Mouse (Mus musculus) left cerebral cortex, postnatal 25 days (tissue): ENCODE measurements around the gene Havcr2. TPM values are rescaled to one million over a fixed set of nuclear protein-coding genes. Genes with fewer than 3 reads are reported as not detected.
A peak's percentile ranks its signal among the peaks of the same experiment; 100 is the strongest.
"Not testable (repeated sequence)": the region's sequence is repeated elsewhere in the genome, so short reads cannot be mapped to it uniquely, and the experiment has no call there.

Experiments
- DNase-seq, 2 experiments: peaks; one replicate each; pipeline ENCODE4 v3.0.0; 2022; ENCODE audit warnings: low spot score in 2 of 2, mixed read lengths in 1 of 2
- intact Hi-C: fragments of 180-260 bp; cut with DNase I; formaldehyde crosslinking; loops from one replicate; pipeline ENCODE4 v1.15.1; 2025
- total RNA-seq, 2 experiments: library from RNA; stranded (reverse); gene quantifications; 2 replicates each; pipeline ENCODE4 v1.2.3; 2021

The Havcr2 gene
- total RNA-seq, 2 experiments from 2014 or later: 2.0 to 2.2 TPM

DNA sequence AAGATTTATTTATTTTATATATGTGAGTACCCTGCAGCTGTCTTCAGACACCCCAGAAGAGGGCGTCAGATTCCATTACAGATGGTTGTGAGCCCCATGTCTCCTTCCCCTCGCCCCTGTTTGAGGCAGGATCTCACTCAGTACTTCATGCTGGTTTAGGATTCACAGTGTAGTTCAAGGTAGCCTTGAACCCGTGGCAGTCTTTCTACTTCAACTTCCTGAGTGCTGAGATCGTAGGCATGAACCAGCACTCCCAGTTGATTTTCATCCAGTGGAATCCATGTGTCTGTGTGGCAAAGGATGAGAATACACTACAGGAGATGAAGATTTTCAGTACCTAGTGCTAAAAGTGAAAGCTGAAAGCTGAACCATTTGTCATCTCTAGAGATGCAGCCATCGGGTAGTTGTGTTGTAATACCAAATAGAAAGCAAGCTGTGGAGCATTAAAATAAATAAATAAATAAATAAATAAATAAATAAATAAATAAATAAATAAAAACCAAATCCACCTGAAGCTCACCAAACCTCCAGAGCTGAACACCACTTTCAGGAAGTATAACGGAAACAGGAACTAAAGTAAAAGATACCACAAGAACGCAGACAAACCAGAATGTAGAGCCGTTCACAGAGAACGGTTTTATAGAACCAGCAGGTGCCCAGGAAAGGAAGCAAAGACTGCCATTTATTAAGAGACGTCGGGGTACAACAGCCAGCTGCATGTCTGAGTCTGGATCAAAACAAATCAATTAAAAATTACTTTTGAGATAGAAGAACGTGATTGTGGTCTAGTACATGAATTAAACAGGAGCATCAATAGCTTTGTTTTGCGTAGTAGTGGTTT lies 6.9 kb upstream of the Havcr2 start:
- no peak for DNase-seq
- intact Hi-C loops: loop anchor here (5.0 kb wide), 1 partner anchor 284 kb away; no protein-coding TSS in a partner anchor

DNA sequence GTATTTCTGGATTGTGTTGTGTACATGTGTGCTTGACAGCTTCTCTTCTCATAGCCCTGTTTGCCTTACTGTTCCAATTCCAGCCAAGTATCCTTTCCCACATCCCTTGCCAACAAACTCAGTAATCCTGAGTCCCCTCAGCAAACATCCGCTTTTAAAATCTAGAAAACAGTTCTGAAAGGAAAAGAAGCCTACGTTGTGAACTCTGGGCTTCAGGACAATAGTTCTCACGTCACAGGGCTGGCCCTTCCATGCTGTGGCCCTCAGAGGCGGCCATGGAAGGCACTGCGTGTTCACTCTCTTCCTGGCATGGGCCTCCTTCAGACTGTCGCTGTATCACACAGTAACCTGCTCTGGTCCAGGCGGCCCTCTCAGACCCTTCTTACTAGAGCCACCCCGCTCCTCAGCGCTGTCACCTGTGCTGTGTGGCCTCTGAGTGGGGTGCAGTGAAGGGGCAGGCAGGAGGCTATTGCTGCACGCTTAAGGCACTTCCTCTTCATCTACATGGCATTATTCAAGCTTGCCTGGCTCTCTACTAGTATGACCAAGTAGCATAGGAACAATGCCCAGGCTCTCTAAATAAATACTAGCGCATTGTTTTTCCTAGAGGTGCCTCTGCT lies 5.2 kb upstream of the Havcr2 start:
- intact Hi-C loops: loop anchor here (5.0 to 10.0 kb wide), 2 partner anchors 185 to 283 kb away; no protein-coding TSS in a partner anchor
- no peak for DNase-seq

- intact Hi-C loops: loop anchor here (10.0 kb wide), 1 partner anchor 175 kb away; no protein-coding TSS in a partner anchor
- DNase-seq: no peak
Measured at GRCm38 (mm10) chr11:46459960-46460359, 5.2 kb downstream of the Havcr2 start.

GRCm38 (mm10) chr11:46461362-46461761 lies 6.6 kb downstream of the Havcr2 start:
- DNase-seq: no peak
- intact Hi-C loops: no loop called here

GRCm38 (mm10) chr11:46461931-46462330 lies 7.2 kb downstream of the Havcr2 start:
- intact Hi-C loops: no loop called here
- no peak for DNase-seq

GRCm38 (mm10) chr11:46466878-46467277 lies 12.1 kb downstream of the Havcr2 start:
- DNase-seq: no peak
- intact Hi-C loops: no loop called here

GRCm38 (mm10) chr11:46474220-46474619 lies 19.5 kb downstream of the Havcr2 start:
- intact Hi-C loops: no loop called here
- DNase-seq: no peak

DNA sequence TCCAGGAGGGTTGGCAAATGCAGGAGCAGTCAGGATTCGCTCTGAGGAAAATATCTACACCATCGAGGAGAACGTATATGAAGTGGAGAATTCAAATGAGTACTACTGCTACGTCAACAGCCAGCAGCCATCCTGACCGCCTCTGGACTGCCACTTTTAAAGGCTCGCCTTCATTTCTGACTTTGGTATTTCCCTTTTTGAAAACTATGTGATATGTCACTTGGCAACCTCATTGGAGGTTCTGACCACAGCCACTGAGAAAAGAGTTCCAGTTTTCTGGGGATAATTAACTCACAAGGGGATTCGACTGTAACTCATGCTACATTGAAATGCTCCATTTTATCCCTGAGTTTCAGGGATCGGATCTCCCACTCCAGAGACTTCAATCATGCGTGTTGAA lies 24.6 kb downstream of the Havcr2 start:
- intact Hi-C loops: no loop called here
- no peak for DNase-seq

DNA sequence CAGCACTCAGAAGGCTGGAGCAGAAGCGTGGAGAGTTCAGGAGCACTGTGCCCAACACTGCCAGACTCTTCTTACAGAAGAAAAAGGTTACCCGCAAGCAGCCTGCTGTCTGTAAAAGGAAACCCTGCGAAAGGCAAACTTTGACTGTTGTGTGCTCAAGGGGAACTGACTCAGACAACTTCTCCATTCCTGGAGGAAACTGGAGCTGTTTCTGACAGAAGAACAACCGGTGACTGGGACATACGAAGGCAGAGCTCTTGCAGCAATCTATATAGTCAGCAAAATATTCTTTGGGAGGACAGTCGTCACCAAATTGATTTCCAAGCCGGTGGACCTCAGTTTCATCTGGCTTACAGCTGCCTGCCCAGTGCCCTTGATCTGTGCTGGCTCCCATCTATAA lies 25.8 kb downstream of the Havcr2 start:
- intact Hi-C loops: no loop called here
- DNase-seq: peak in 1 of 2 experiments; percentile 38

GRCm38 (mm10) chr11:46488231-46488630 lies 33.5 kb downstream of the Havcr2 start:
- intact Hi-C loops: loop anchor here (5.0 kb wide), 1 partner anchor 34 kb away; the partner anchor contains the start of gene Gm12169
- DNase-seq: no peak

- peak in 1 of 2 experiments; percentile 39 for DNase-seq
- intact Hi-C loops: loop anchor here (5.0 kb wide), 1 partner anchor 34 kb away; the partner anchor contains the start of gene Gm12169
Measured at GRCm38 (mm10) chr11:46488650-46489049, 33.9 kb downstream of the Havcr2 start.

DNA sequence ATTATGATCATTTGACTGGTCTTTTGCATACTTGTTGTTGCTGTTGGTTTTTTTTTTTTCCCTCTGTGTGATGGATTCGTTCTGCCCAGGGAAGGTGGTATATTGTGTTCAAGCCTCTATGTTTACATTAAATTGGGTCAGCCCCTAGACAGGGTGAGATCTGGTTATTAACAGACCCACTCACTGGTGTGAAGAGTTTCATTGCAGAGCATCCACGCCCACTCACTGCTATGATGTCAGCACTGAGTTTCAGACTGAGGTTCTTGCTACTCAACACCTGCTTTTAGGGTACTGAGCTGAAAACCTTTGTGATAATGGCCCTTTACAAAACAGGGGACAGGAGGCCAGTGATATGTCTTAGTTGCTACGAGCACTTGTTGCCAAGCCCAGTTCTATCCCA lies 52.4 kb downstream of the Havcr2 start:
- DNase-seq: no peak
- intact Hi-C loops: no loop called here

- intact Hi-C loops: no loop called here
- no peak for DNase-seq
Measured at GRCm38 (mm10) chr11:46509900-46510299, 55.2 kb downstream of the Havcr2 start.

GRCm38 (mm10) chr11:46521341-46521740 lies 66.6 kb downstream of the Havcr2 start:
- intact Hi-C loops: loop anchor here (5.0 kb wide), 1 partner anchor 34 kb away; no protein-coding TSS in a partner anchor

DNA sequence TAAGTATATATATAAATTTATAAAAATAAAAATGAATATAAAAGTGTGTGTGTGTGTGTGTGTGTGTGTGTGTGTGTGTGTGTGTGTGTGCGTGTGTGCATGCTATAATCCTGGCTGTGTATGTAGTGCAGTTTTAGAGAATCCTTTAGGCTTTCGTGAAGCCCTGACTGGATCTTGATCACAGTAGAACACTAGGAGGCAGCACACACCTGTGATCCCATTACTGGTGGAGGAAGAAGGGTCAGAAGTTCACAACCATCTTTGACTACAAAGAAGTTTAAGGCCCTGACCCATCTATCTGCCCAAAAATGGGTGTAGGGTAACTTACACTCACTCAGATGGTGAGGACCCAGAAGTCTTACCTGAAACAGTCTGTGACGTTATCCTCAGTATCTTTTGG lies 68.0 kb downstream of the Havcr2 start:
- DNase-seq: no peak
- intact Hi-C loops: loop anchor here (5.0 kb wide), 1 partner anchor 35 kb away; no protein-coding TSS in a partner anchor

More at GRCm38 (mm10) chr11:46521341-46521740, 66.6 kb downstream of the Havcr2 start:
- DNase-seq: not testable (repeated sequence)

DNA sequence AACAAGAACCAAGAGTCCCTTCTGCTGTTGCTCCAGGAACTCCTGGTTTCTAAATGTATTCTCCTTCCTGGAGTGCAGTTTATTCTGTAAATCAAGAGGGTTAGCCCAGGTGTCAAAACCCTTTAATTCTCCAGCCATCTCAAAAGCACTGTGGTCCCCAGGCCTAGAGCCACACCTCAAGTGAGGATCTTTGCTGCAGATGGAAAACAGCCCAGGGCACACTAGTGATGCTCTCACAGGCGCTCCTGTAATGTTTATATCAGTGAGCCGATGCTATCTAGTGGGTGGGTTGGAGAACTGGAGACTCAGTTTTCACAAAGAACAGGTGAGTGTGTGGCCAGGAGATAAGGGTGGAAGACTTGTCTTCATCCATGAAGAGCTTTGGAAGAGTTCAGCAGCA lies 69.2 kb downstream of the Havcr2 start, which contains the start of gene Gm12169:
Gene Gm12169, plus strand, starts transcription at position 301 of the 400 bp plus-strand sequence.
- intact Hi-C loops: loop anchor here (5.0 kb wide), 1 partner anchor 37 kb away; no protein-coding TSS in a partner anchor
- no peak for DNase-seq

- intact Hi-C loops: no loop called here
Measured at GRCm38 (mm10) chr11:46530149-46530548, 75.4 kb downstream of the Havcr2 start.

More at GRCm38 (mm10) chr11:46530149-46530548, 75.4 kb downstream of the Havcr2 start:
- DNase-seq: no peak
